Mouse (Mus musculus) myocyte (in vitro differentiated cells): Measurements from ENCODE around the gene Tmem107. TPM values are rescaled to one million over a fixed set of nuclear protein-coding genes. Genes with fewer than 3 reads are reported as not detected.
A peak's percentile ranks its signal among the peaks of the same experiment; 100 is the strongest.

Source experiments
- H3K27me3 ChIP-seq: one replicate; pipeline ENCODE4 v1.6.1; 2011; ENCODE audit not compliant: control insufficient read depth, insufficient read depth, insufficient read length
- H3K36me3 ChIP-seq: one replicate; pipeline ENCODE4 v1.6.1; 2011; ENCODE audit not compliant: control insufficient read depth, insufficient read depth
- H3K4me2 ChIP-seq: one replicate; pipeline ENCODE4 v1.6.1; 2011; ENCODE audit warnings: low read depth, control low read depth
- H3K4me3 ChIP-seq: one replicate; pipeline ENCODE4 v1.5.1; 2011; ENCODE audit warnings: mild to moderate bottlenecking, control low read depth, moderate library complexity
- H3K79me2 ChIP-seq: one replicate; pipeline ENCODE4 v1.6.1; 2011; ENCODE audit not compliant: control insufficient read depth, insufficient read depth
- H3ac ChIP-seq: one replicate; pipeline ENCODE4 v1.6.1; 2011; ENCODE audit not compliant: control insufficient read depth, insufficient read length
- CEBPB ChIP-seq: IDR thresholded peaks from 2 replicates; pipeline ENCODE4 v1.6.1; 2011; ENCODE audit warnings: mild to moderate bottlenecking, moderate library complexity; ENCODE audit not compliant: poor library complexity, insufficient read depth, severe bottlenecking
- E2F4 ChIP-seq: IDR thresholded peaks from one replicate; pipeline ENCODE4 v1.6.1; 2011; ENCODE audit warnings: mild to moderate bottlenecking, control low read depth, moderate library complexity; ENCODE audit not compliant: insufficient read depth
- MAX ChIP-seq: IDR thresholded peaks from one replicate; pipeline ENCODE4 v1.6.1; 2011; ENCODE audit warnings: low read depth, mild to moderate bottlenecking, control low read depth
- MYOD1 ChIP-seq, 3 experiments: IDR thresholded peaks; one replicate each; pipeline ENCODE4 v1.6.1; 2011; ENCODE audit warnings: control low read depth in 2 of 3, low read depth in 2 of 3, mild to moderate bottlenecking in 2 of 3, moderate library complexity in 1 of 3; ENCODE audit not compliant: insufficient read length in 2 of 3, control insufficient read depth in 1 of 3
- MYOG ChIP-seq, 3 experiments: IDR thresholded peaks; one replicate each; pipeline ENCODE4 v1.6.1; 2011; ENCODE audit warnings: control low read depth in 2 of 3, low read depth in 2 of 3, mild to moderate bottlenecking in 2 of 3; ENCODE audit not compliant: insufficient read length in 2 of 3, control insufficient read depth in 1 of 3, insufficient read depth in 1 of 3
- POLR2A ChIP-seq: IDR thresholded peaks from one replicate; pipeline ENCODE4 v1.6.1; 2011; ENCODE audit warnings: low read depth, mild to moderate bottlenecking, control low read depth, moderate library complexity; ENCODE audit not compliant: insufficient read length
- POLR2AphosphoS2 ChIP-seq: IDR thresholded peaks from one replicate; pipeline ENCODE4 v1.6.1; 2011; ENCODE audit warnings: low read depth, control low read depth; ENCODE audit not compliant: insufficient read length
- REST ChIP-seq: IDR thresholded peaks from one replicate; pipeline ENCODE4 v1.6.1; 2011; ENCODE audit warnings: mild to moderate bottlenecking, control low read depth, moderate library complexity; ENCODE audit not compliant: insufficient read depth, insufficient read length
- SRF ChIP-seq: IDR thresholded peaks from one replicate; pipeline ENCODE4 v1.6.1; 2011; ENCODE audit warnings: low read depth; ENCODE audit not compliant: control insufficient read depth, insufficient read length
- TCF12 ChIP-seq: IDR thresholded peaks from one replicate; pipeline ENCODE4 v1.6.1; 2011; ENCODE audit warnings: mild to moderate bottlenecking, control low read depth; ENCODE audit not compliant: poor library complexity, insufficient read depth, severe bottlenecking
- TCF3 ChIP-seq: IDR thresholded peaks from one replicate; pipeline ENCODE4 v1.6.1; 2011; ENCODE audit warnings: low read depth, control low read depth; ENCODE audit not compliant: insufficient read length
- USF1 ChIP-seq: IDR thresholded peaks from one replicate; pipeline ENCODE4 v1.6.1; 2011; ENCODE audit warnings: low read depth, mild to moderate bottlenecking, control low read depth, moderate library complexity
- polyA plus RNA-seq: library from polyadenylated mRNA; unstranded; fragments of >200 nt; fragmentation: generic; extraction: Trizol; gene quantifications from one replicate; pipeline ENCODE4 v1.2.1, GENCODE M21; 2012; ENCODE audit warnings: missing spikeins

The Tmem107 gene
- polyA plus RNA-seq: 29.5 TPM

DNA sequence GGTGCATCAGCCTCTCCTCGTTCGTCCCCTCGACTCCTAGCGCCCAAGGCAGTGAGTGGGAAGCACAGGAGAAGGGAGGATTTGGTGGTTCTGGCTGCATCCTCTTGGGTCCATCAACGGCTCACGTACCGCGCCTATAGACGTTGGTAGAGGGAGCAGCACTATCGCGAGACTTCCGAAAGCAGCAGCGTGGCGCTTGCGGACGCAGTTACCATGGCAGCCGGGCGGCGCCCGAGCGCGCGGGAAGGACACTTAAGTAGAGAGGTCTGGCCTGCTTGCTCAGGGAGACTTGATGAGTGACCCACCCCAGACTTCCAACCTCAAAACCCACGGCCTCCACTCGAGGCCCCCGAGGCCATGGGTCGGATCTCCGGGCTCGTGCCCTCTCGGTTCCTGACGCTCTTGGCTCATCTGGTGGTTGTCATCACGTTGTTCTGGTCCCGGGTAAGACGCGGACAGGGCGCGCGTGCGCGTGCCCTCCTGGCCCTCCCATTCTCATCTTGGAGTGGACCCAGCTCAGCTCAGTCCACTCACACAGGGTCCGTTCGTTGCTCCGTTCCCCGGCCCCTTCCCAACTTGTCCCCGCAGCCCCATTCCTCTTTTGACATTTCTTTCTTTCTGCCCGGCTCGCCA is at the start of gene Tmem107:
Gene Tmem107 (plus strand): TSS at position 217 of the 633 bp plus-strand sequence.
- Histone ChIP-seq H3K4me2 (peak within 1 kb of the TSS; percentile 84), H3K79me2 (no peaks in the 10 kb centered on the region), H3K4me3 (peak within 1 kb of the TSS; percentile 40), H3K27me3 (no peaks in the 10 kb centered on the region), H3ac (peak within 1 kb of the TSS; percentile 27), H3K36me3 (no peaks in the 10 kb centered on the region)
- TF ChIP-seq MYOG (IDR thresholded peaks at IDR 0.05; ENCODE audit: control insufficient read depth in 1 of 3, insufficient read depth in 1 of 3, insufficient read length in 2 of 3, low read depth in 2 of 3) (no peak), SRF (no peak), MYOD1 (IDR thresholded peaks at IDR 0.05; ENCODE audit: control insufficient read depth in 1 of 3, insufficient read length in 2 of 3, low read depth in 2 of 3) (no peak), E2F4 (no peak), TCF12 (no peak), REST (no peak), POLR2A (peak; percentile 95), MAX (peak; percentile 30), USF1 (no peak), POLR2AphosphoS2 (peak; percentile 99), CEBPB (no peak)

DNA sequence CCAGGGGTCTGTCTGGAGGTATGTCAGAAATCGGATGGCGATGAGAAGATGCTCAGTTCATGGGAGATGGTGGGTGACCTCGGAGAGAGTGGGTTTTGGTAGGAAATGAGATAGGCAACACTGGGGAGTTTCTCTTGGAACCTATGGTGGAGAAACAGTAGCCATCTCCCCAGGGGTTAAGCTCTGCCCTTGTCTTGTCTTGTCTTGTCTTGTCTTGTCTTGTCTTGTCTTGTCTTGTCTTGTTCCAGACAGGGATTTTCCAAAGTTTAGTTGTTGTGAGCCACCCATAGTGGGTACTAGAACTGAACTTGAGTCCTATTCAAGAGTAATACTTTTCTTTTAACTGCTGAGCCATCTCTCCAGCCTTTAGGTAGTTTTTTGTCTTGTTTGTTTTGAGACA is 44.0 kb upstream of the Tmem107 start:
- Histone ChIP-seq H3K4me2 (no peak overlapping the region), H3K27me3 (no peaks in the 10 kb centered on the region), H3K4me3 (no peak overlapping the region), H3K79me2 (no peaks in the 10 kb centered on the region), H3K36me3 (peaks cover 68% of the 10 kb centered on the region), H3ac (no peak overlapping the region)
- TF ChIP-seq MYOG (IDR thresholded peaks at IDR 0.05; ENCODE audit: control insufficient read depth in 1 of 3, insufficient read depth in 1 of 3, insufficient read length in 2 of 3, low read depth in 2 of 3) (no peak), POLR2AphosphoS2 (no peak), TCF3 (no peak), SRF (no peak), CEBPB (no peak), MYOD1 (IDR thresholded peaks at IDR 0.05; ENCODE audit: control insufficient read depth in 1 of 3, insufficient read length in 2 of 3, low read depth in 2 of 3) (no peak), TCF12 (no peak), REST (no peak)

DNA sequence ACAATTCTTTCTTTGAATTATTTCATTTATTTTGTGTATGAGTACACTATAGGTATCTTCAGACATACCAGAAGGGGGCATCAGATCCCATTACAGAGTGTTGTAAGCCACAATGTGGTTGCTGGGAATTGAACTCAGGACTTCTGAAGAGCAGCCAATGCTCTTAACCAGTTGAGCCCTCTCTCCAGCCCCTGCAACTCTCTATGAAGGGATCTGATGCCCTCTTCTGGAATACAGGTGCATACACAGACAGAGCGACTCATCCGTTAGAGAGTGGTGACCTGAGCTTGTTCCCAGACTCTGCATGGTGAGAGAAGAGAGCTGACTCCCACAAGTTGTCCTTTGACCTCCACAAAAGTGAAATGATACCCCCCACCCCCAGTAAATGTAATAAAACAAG is 41.8 kb upstream of the Tmem107 start:
- H3K27me3 ChIP-seq: no peaks in the 10 kb centered on the region
- H3K79me2 ChIP-seq: no peaks in the 10 kb centered on the region
- TF ChIP-seq REST (no peak), USF1 (no peak)
- no peak overlapping the region for H3K4me2 ChIP-seq
- no peak overlapping the region for H3ac ChIP-seq
- H3K4me3 ChIP-seq: no peak overlapping the region
- peaks cover 52% of the 10 kb centered on the region for H3K36me3 ChIP-seq

DNA sequence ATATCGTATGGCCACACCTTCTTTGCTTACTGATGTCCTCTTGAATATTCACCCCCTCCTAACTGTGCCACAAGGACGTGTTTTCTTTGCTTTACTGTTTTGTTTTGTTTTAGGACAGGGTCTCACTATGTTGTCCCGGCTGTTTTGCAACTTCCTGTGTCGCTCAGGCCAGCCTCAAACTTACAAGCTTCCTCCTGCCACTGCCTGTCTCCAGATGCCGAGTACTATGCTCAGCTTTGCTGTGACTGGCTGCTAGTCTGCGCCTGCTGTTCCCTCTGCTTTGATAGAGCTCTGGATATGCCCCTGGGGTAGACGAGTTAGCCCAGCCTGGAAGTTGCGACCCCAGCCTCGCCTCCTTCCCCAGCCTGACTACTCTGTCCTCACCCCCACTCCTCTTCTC is 37.1 kb upstream of the Tmem107 start:
- no peaks in the 10 kb centered on the region for H3K27me3 ChIP-seq
- TF ChIP-seq CEBPB (no peak), USF1 (no peak), MYOD1 (IDR thresholded peaks at IDR 0.05; ENCODE audit: control insufficient read depth in 1 of 3, insufficient read length in 2 of 3, low read depth in 2 of 3) (no peak), MYOG (IDR thresholded peaks at IDR 0.05; ENCODE audit: control insufficient read depth in 1 of 3, insufficient read depth in 1 of 3, insufficient read length in 2 of 3, low read depth in 2 of 3) (no peak), REST (no peak), SRF (no peak), TCF3 (no peak), E2F4 (no peak), MAX (no peak), POLR2AphosphoS2 (no peak)
- H3K4me3 ChIP-seq: no peak overlapping the region
- no peak overlapping the region for H3ac ChIP-seq
- H3K36me3 ChIP-seq: peaks cover 21% of the 10 kb centered on the region
- H3K79me2 ChIP-seq: no peaks in the 10 kb centered on the region
- no peak overlapping the region for H3K4me2 ChIP-seq

DNA sequence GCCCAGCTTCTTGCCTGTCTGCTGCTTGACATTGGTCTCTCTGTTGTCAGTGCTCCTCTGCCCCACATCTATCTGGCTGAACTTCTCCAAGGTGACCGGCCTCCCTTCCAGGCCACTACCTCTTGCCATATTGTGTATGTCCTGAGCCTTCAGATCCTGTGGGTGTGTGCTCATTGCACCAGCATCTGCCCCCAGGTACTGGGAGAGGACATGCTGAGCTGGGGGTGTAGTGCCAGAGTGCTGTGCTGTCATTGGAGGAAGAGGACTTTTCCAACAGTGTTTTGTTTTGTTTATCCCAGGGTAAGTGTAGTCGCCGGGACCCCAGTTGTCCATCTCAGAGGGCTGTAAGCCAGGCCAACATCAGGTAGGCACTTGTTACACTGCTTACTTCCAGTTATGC is 36.0 kb upstream of the Tmem107 start:
- TF ChIP-seq E2F4 (no peak), MYOG (IDR thresholded peaks at IDR 0.05; ENCODE audit: control insufficient read depth in 1 of 3, insufficient read depth in 1 of 3, insufficient read length in 2 of 3, low read depth in 2 of 3) (no peak), REST (no peak), MAX (no peak), USF1 (no peak), POLR2AphosphoS2 (no peak), MYOD1 (IDR thresholded peaks at IDR 0.05; ENCODE audit: control insufficient read depth in 1 of 3, insufficient read length in 2 of 3, low read depth in 2 of 3) (no peak), TCF3 (no peak), POLR2A (no peak), SRF (no peak), CEBPB (no peak), TCF12 (no peak)
- Histone ChIP-seq H3K4me2 (no peak overlapping the region), H3K79me2 (no peaks in the 10 kb centered on the region), H3K36me3 (peaks cover 11% of the 10 kb centered on the region), H3K27me3 (no peaks in the 10 kb centered on the region), H3ac (no peak overlapping the region), H3K4me3 (no peak overlapping the region)
